Mouse (Mus musculus) yolk sac, embryonic 10.5 days (tissue): ENCODE data around the gene Exoc3l2.

ENCODE experiments used
- DNase-seq: peaks from one replicate; pipeline ENCODE4 v3.0.0-alpha.2; 2017; ENCODE audit warnings: low spot score

Exoc3l2 gene

GRCm38 (mm10) chr7:19456628-19457027 lies 6.5 kb upstream of the Exoc3l2 start:
- DNase-seq = no peak

GRCm38 (mm10) chr7:19457414-19458071 lies 5.6 kb upstream of the Exoc3l2 start:
- DNase-seq = no peak

GRCm38 (mm10) chr7:19458072-19458486 lies 5.1 kb upstream of the Exoc3l2 start:
- peak; percentile 71 for DNase-seq

- peak; percentile 88 for DNase-seq
These were observed 4.5 kb upstream of the Exoc3l2 start, which contains the start of gene Mark4 for GRCm38 (mm10) chr7:19458591-19459111. Gene Mark4 (minus strand): TSS chr7:19458821.

- DNase-seq = no peak
These were observed 3.8 kb upstream of the Exoc3l2 start for GRCm38 (mm10) chr7:19459144-19459870.

- DNase-seq = no peak
These were observed 2.6 kb upstream of the Exoc3l2 start for GRCm38 (mm10) chr7:19460500-19460899.

- peak; percentile 44 for DNase-seq
These were observed 1.6 kb upstream of the Exoc3l2 start for GRCm38 (mm10) chr7:19461488-19461887.

GRCm38 (mm10) chr7:19462443-19462842 lies 688 bp upstream of the Exoc3l2 start:
- no peak for DNase-seq

- peak; percentile 40 for DNase-seq
These were observed 1.5 kb downstream of the Exoc3l2 start for GRCm38 (mm10) chr7:19464367-19465307.

GRCm38 (mm10) chr7:19466602-19467145 lies 3.5 kb downstream of the Exoc3l2 start:
- DNase-seq = no peak

- DNase-seq = no peak
These were observed 4.5 kb downstream of the Exoc3l2 start for GRCm38 (mm10) chr7:19467638-19468037.

- DNase-seq = no peak
These were observed 5.1 kb downstream of the Exoc3l2 start for GRCm38 (mm10) chr7:19468279-19468678.

- no peak for DNase-seq
These were observed 6.3 kb downstream of the Exoc3l2 start for GRCm38 (mm10) chr7:19469404-19469803.

- no peak for DNase-seq
These were observed 7.2 kb downstream of the Exoc3l2 start for GRCm38 (mm10) chr7:19470308-19470707.

GRCm38 (mm10) chr7:19472403-19472802 lies 9.3 kb downstream of the Exoc3l2 start:
- no peak for DNase-seq

GRCm38 (mm10) chr7:19473875-19474443 lies 10.8 kb downstream of the Exoc3l2 start:
- DNase-seq = peak; percentile 64

GRCm38 (mm10) chr7:19477084-19477483 lies 14.0 kb downstream of the Exoc3l2 start:
- no peak for DNase-seq

GRCm38 (mm10) chr7:19477624-19478384 lies 14.7 kb downstream of the Exoc3l2 start:
- no peak for DNase-seq

- DNase-seq = no peak
These were observed 20.1 kb downstream of the Exoc3l2 start for GRCm38 (mm10) chr7:19483281-19483680.

- DNase-seq = no peak
These were observed 22.4 kb downstream of the Exoc3l2 start for GRCm38 (mm10) chr7:19485488-19485887.

- no peak for DNase-seq
These were observed 23.4 kb downstream of the Exoc3l2 start for GRCm38 (mm10) chr7:19486549-19486948.
